Mouse (Mus musculus): Measurements from ENCODE around the gene Polk. TPM values are rescaled to one million over a fixed set of nuclear protein-coding genes. Genes with fewer than 3 reads are reported as not detected.

Gene Polk
- polyA plus RNA-seq, 1 experiment from 2014 or later = 6.7 TPM

DNA sequence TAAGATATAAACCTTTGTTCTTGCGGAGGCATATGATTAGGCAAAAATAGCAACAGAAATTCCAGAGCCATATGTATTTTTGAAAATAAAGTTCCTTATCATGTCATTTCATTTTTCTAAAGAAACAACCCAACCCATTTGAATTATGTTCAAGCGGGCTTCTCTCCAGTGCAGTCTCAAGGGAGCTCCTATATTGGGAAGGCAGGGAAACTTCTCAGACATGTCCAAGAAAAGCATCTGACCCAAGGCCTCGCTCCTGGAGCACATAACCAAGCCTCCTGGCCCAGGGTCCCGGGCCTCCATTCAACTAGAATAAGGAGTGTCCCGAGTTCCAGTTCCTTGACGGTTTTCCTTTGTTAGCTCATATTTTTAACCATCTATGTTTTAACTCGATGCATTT, 91.5 kb downstream of the Polk start:
- Histone ChIP-seq H3K9ac (ENCODE audit: low read length) (no peak overlapping the region), H3K4me1 (ENCODE audit: control insufficient read depth, insufficient read depth, low read length) (no peaks in the 10 kb centered on the region), H3K36me3 (ENCODE audit: control insufficient read depth, insufficient read depth, low read length) (no peaks in the 10 kb centered on the region), H3K4me3 (ENCODE audit: low read depth, low read length) (no peak overlapping the region), H3K4me2 (ENCODE audit: low read depth) (no peak overlapping the region), H3K27me3 (ENCODE audit: control insufficient read depth, insufficient read depth, low read length) (no peaks in the 10 kb centered on the region), H3K9me3 (ENCODE audit: control insufficient read depth, low read length) (no peaks in the 10 kb centered on the region), H3K27ac (ENCODE audit: low read depth, low read length) (no peak overlapping the region)
- ATAC-seq (ENCODE audit: insufficient read depth, low FRiP score, low TSS enrichment) (no peak), DNase-seq (ENCODE audit: low spot score) (no peak)
- 94% methylated on average over 7 of the region's 7 CpGs for WGBS

DNA sequence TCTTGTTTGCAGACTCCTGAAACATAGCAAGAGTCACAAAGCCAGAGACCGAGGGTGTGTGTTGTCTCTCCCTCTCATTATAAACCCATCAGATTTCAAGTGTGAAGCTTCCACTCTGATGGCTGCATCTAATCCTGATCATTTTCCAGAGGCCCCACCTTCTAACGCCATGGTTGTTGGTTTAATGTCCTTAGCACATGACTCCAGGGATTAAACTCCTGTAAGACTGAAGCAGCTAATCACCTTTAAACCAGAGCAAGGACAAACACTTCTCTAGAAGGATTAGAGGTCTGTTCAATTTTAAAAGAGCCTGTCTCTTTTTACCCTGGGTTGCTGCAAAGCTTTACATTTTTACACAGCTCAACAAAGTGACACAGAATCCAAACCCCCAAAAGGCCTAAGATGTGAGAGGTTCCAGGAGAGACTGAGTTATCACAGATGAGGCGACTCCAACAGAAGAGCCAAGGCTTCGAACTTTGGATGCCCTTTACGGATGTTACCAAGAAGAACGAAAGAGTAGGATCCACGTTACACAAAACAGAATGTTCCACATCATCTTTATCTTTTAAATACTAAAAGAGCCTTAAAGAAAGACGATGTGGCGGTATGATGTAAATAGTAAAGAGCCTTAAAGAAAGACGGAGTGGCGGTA, 92.0 kb downstream of the Polk start:
- Histone ChIP-seq H3K4me3 (ENCODE audit: low read depth, low read length) (no peak overlapping the region), H3K27me3 (ENCODE audit: control insufficient read depth, insufficient read depth, low read length) (no peaks in the 10 kb centered on the region), H3K9me3 (ENCODE audit: control insufficient read depth, low read length) (no peaks in the 10 kb centered on the region), H3K9ac (ENCODE audit: low read length) (no peak overlapping the region), H3K36me3 (ENCODE audit: control insufficient read depth, insufficient read depth, low read length) (no peaks in the 10 kb centered on the region), H3K4me1 (ENCODE audit: control insufficient read depth, insufficient read depth, low read length) (no peaks in the 10 kb centered on the region), H3K4me2 (ENCODE audit: low read depth) (no peak overlapping the region), H3K27ac (ENCODE audit: low read depth, low read length) (no peak overlapping the region)
- no peak for DNase-seq (ENCODE audit: low spot score)
- ATAC-seq (ENCODE audit: insufficient read depth, low FRiP score, low TSS enrichment) = no peak
- WGBS = 92% methylated on average over 11 of the region's 11 CpGs

DNA sequence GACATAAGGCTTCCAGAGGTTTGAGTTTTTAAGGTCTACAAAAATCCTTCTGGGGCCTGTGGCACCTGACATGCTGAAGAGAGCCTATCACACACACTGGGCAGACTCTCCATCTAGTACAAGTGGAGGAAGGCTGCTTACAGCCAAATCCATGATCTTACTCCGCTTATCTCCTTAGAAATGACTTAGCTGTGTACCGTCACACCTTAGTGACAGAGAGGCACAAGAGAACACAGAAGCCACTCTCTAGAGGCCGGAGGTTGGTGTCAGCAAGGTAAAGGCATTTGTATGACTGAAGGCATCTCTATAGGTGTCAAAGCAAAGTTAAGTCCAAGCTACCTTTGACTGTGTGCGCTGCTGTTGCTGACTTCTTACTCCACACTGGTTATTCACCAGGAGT, 101.9 kb downstream of the Polk start:
- H3K36me3 ChIP-seq (ENCODE audit: control insufficient read depth, insufficient read depth, low read length) = no peaks in the 10 kb centered on the region
- H3K9me3 ChIP-seq (ENCODE audit: control insufficient read depth, low read length) = no peaks in the 10 kb centered on the region
- H3K4me2 ChIP-seq (ENCODE audit: low read depth) = no peak overlapping the region
- 91% methylated on average over 4 of the region's 4 CpGs for WGBS
- no peak overlapping the region for H3K9ac ChIP-seq (ENCODE audit: low read length)
- DNase-seq (ENCODE audit: low spot score) (no peak), ATAC-seq (ENCODE audit: insufficient read depth, low FRiP score, low TSS enrichment) (no peak)
- no peak overlapping the region for H3K4me3 ChIP-seq (ENCODE audit: low read depth, low read length)
- H3K27me3 ChIP-seq (ENCODE audit: control insufficient read depth, insufficient read depth, low read length) = no peaks in the 10 kb centered on the region
- no peaks in the 10 kb centered on the region for H3K4me1 ChIP-seq (ENCODE audit: control insufficient read depth, insufficient read depth, low read length)
- no peak overlapping the region for H3K27ac ChIP-seq (ENCODE audit: low read depth, low read length)

DNA sequence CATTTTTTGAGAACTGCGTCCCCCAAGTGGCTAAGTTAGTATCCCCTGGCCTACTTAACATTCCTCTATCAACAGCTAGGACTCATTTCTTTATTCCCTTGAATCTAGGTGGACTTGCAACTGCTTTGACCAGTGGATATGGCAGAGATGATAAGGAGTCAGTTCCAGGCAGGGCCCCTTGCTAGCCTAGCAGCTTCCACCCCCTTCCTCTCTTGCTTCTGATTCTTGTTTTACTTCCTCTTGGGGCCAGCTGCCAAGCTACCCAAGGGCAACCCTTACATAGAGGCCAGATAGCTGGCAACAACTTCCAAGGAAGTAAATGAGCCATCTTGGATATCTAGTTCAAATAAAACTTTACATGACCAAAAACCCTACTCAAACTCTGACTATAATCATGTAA, 105.5 kb downstream of the Polk start:
- H3K27ac ChIP-seq (ENCODE audit: low read depth, low read length) = no peak overlapping the region
- DNase-seq (ENCODE audit: low spot score) (no peak), ATAC-seq (ENCODE audit: insufficient read depth, low FRiP score, low TSS enrichment) (no peak)
- no peaks in the 10 kb centered on the region for H3K36me3 ChIP-seq (ENCODE audit: control insufficient read depth, insufficient read depth, low read length)
- H3K4me3 ChIP-seq (ENCODE audit: low read depth, low read length) = no peak overlapping the region
- H3K9me3 ChIP-seq (ENCODE audit: control insufficient read depth, low read length) = no peaks in the 10 kb centered on the region
- H3K4me1 ChIP-seq (ENCODE audit: control insufficient read depth, insufficient read depth, low read length) = no peaks in the 10 kb centered on the region
- H3K4me2 ChIP-seq (ENCODE audit: low read depth) = no peak overlapping the region
- H3K9ac ChIP-seq (ENCODE audit: low read length) = no peak overlapping the region
- no peaks in the 10 kb centered on the region for H3K27me3 ChIP-seq (ENCODE audit: control insufficient read depth, insufficient read depth, low read length)
- 91% methylated on average over 1 of the region's 1 CpGs for WGBS

DNA sequence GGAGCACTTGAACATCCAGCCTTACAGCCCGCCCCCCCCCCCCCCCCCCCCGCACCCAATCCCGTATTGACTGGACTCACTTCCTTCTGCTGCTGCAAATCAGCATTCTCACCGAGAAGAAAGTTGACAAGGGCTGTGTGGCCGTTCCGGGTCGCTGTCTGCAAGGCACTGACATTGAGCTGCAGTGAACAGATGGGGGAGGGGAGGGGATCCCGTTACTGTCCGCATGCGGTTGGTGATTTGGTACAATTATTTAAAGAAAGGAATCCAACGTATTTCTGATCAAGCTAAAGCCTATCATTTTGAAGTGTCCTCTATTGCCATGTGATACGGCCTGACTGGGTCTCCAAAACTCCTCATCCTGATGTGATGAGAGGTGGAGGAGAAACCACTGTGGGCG, 106.6 kb downstream of the Polk start:
- H3K4me3 ChIP-seq (ENCODE audit: low read depth, low read length) = no peak overlapping the region
- 48% methylated on average over 12 of the region's 13 CpGs for WGBS
- no peaks in the 10 kb centered on the region for H3K9me3 ChIP-seq (ENCODE audit: control insufficient read depth, low read length)
- no peak overlapping the region for H3K27ac ChIP-seq (ENCODE audit: low read depth, low read length)
- ATAC-seq (ENCODE audit: insufficient read depth, low FRiP score, low TSS enrichment) = no peak
- H3K36me3 ChIP-seq (ENCODE audit: control insufficient read depth, insufficient read depth, low read length) = no peaks in the 10 kb centered on the region
- DNase-seq (ENCODE audit: low spot score) = no peak
- no peak overlapping the region for H3K9ac ChIP-seq (ENCODE audit: low read length)
- no peaks in the 10 kb centered on the region for H3K27me3 ChIP-seq (ENCODE audit: control insufficient read depth, insufficient read depth, low read length)
- no peaks in the 10 kb centered on the region for H3K4me1 ChIP-seq (ENCODE audit: control insufficient read depth, insufficient read depth, low read length)
- H3K4me2 ChIP-seq (ENCODE audit: low read depth) = no peak overlapping the region

DNA sequence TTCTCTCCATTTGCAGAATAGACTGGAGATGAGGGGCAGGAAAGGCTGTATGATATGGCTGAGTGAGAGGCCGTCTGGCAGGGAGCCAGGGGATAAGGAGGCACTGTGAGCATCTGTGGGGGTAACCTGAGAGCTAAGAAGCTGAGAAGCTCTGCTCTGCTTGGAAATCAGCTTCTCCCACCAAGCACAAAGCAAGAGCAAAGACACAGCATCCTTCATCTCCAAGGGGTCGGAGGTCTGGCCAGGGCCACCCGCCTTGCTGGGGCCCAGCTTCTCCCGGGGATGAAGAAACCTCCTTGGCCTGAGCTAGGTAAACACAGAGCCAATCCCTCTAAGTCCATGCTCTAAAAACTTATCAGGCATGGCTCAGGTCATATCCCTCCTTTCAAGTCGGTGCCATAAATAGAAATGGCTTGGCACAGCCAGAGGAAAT, 107.5 kb downstream of the Polk start:
- no peak overlapping the region for H3K4me2 ChIP-seq (ENCODE audit: low read depth)
- H3K27ac ChIP-seq (ENCODE audit: low read depth, low read length) = no peak overlapping the region
- H3K4me3 ChIP-seq (ENCODE audit: low read depth, low read length) = no peak overlapping the region
- ATAC-seq (ENCODE audit: insufficient read depth, low FRiP score, low TSS enrichment) (no peak), DNase-seq (ENCODE audit: low spot score) (no peak)
- no peak overlapping the region for H3K9ac ChIP-seq (ENCODE audit: low read length)
- no peaks in the 10 kb centered on the region for H3K9me3 ChIP-seq (ENCODE audit: control insufficient read depth, low read length)
- WGBS = 59% methylated on average over 5 of the region's 5 CpGs
- no peaks in the 10 kb centered on the region for H3K4me1 ChIP-seq (ENCODE audit: control insufficient read depth, insufficient read depth, low read length)
- no peaks in the 10 kb centered on the region for H3K36me3 ChIP-seq (ENCODE audit: control insufficient read depth, insufficient read depth, low read length)
- no peaks in the 10 kb centered on the region for H3K27me3 ChIP-seq (ENCODE audit: control insufficient read depth, insufficient read depth, low read length)

DNA sequence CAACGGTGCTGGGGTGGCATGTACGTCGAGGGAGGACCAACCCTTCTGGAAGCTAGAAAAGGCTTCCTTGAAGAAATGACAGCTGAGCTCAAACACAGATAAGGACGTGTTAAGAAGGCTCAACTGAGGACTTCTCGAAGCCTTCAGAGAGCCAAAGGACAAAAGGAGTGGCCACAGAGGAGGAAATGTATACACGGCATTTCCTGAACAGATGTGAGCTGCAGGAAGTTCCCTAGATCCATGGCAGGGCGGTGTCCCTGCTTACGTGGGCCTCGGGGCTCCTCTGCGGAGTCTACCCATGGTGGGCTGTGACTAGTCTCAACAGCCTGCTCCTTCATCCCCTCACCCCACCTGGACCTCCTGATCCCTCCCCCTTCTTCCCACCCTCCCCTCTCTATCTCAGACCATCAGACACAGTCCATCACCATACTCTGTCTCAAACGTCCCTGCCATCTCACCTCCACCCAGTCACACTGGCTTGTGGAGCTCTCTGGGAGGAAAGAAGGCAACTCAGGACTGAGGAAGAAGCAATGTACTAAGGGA, 108.7 kb downstream of the Polk start:
- Histone ChIP-seq H3K27ac (ENCODE audit: low read depth, low read length) (no peak overlapping the region), H3K36me3 (ENCODE audit: control insufficient read depth, insufficient read depth, low read length) (no peaks in the 10 kb centered on the region), H3K4me3 (ENCODE audit: low read depth, low read length) (no peak overlapping the region), H3K9ac (ENCODE audit: low read length) (no peak overlapping the region), H3K4me2 (ENCODE audit: low read depth) (no peak overlapping the region), H3K27me3 (ENCODE audit: control insufficient read depth, insufficient read depth, low read length) (no peaks in the 10 kb centered on the region), H3K4me1 (ENCODE audit: control insufficient read depth, insufficient read depth, low read length) (no peaks in the 10 kb centered on the region), H3K9me3 (ENCODE audit: control insufficient read depth, low read length) (no peaks in the 10 kb centered on the region)
- no peak for DNase-seq (ENCODE audit: low spot score)
- ATAC-seq (ENCODE audit: insufficient read depth, low FRiP score, low TSS enrichment) = no peak
- WGBS = 74% methylated on average over 11 of the region's 11 CpGs

DNA sequence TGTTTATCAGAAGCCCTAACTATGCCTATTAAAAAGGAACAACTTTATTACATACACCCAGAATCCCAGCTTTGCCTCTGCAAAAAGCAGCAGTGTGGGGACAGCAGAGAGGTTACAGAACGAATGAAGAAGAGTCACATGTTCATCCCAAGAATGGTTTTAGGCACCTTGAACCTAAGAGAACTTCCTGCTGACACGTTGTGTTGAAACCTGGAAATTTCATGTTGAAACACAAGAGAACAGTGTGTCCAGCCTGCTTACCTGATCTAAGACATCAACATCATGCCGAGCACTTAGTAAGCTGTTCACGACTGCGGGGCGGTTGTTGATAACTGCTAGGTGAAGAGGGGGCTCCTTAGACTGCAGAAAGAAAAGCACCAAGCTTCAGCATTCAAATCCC, 109.3 kb downstream of the Polk start:
- WGBS = 87% methylated on average over 6 of the region's 6 CpGs
- no peaks in the 10 kb centered on the region for H3K9me3 ChIP-seq (ENCODE audit: control insufficient read depth, low read length)
- H3K4me1 ChIP-seq (ENCODE audit: control insufficient read depth, insufficient read depth, low read length) = no peaks in the 10 kb centered on the region
- DNase-seq (ENCODE audit: low spot score) (no peak), ATAC-seq (ENCODE audit: insufficient read depth, low FRiP score, low TSS enrichment) (no peak)
- no peak overlapping the region for H3K4me3 ChIP-seq (ENCODE audit: low read depth, low read length)
- H3K36me3 ChIP-seq (ENCODE audit: control insufficient read depth, insufficient read depth, low read length) = no peaks in the 10 kb centered on the region
- no peak overlapping the region for H3K9ac ChIP-seq (ENCODE audit: low read length)
- H3K4me2 ChIP-seq (ENCODE audit: low read depth) = no peak overlapping the region
- no peak overlapping the region for H3K27ac ChIP-seq (ENCODE audit: low read depth, low read length)
- H3K27me3 ChIP-seq (ENCODE audit: control insufficient read depth, insufficient read depth, low read length) = no peaks in the 10 kb centered on the region

DNA sequence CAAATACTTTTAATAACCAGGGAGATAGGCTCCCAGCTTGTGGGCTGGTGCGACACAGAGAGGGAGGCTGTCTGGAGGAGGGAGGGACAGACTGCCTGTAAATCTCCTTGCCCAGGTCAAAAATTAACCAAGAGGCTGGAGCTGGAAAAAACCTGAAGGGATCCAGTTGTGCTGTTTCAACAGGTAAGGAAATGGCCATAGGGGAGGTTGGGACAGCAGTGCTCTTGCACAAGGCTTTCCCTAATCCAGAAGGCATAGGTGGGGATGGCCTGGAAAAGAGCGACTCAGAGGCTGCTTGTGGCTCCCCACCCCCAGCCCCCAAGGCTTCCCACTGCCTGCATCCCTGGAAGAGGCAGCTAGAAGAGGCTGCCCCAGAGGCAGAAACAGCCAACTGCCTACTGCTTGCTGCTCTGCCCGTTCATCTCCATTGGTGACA, 110.0 kb downstream of the Polk start:
- ATAC-seq (ENCODE audit: insufficient read depth, low FRiP score, low TSS enrichment) (no peak), DNase-seq (ENCODE audit: low spot score) (no peak)
- Histone ChIP-seq H3K27me3 (ENCODE audit: control insufficient read depth, insufficient read depth, low read length) (no peaks in the 10 kb centered on the region), H3K4me1 (ENCODE audit: control insufficient read depth, insufficient read depth, low read length) (no peaks in the 10 kb centered on the region), H3K27ac (ENCODE audit: low read depth, low read length) (no peak overlapping the region), H3K9ac (ENCODE audit: low read length) (no peak overlapping the region), H3K4me2 (ENCODE audit: low read depth) (no peak overlapping the region), H3K9me3 (ENCODE audit: control insufficient read depth, low read length) (no peaks in the 10 kb centered on the region), H3K36me3 (ENCODE audit: control insufficient read depth, insufficient read depth, low read length) (no peaks in the 10 kb centered on the region), H3K4me3 (ENCODE audit: low read depth, low read length) (no peak overlapping the region)
- 40% methylated on average over 3 of the region's 3 CpGs for WGBS
